Mouse (Mus musculus): Measurements from ENCODE around the gene Pigf. TPM values are rescaled to one million over a fixed set of nuclear protein-coding genes. Genes with fewer than 3 reads are reported as not detected.

Pigf gene
- polyA plus RNA-seq, 1 experiment = 12.6 TPM

- Histone ChIP-seq H3K27ac (ENCODE audit: insufficient read depth, low read depth, low read length) (peak overlapping the region; percentile 83; the same call in 1 of the 2 replicates), H3K4me3 (ENCODE audit: insufficient read depth, low read length) (no peak overlapping the region), H3K4me1 (ENCODE audit: control insufficient read depth, insufficient read depth, low read length) (peaks cover 82% of the 10 kb centered on the region)
- TF ChIP-seq POLR2A (IDR thresholded peaks at IDR 0.05; ENCODE audit: borderline replicate concordance, low read depth, low read length) (no peak), CTCF (IDR thresholded peaks at IDR 0.05; ENCODE audit: low read depth, low read length) (no peak)
Observed at GRCm38 (mm10) chr17:86970026-86970750, 55.0 kb downstream of the Pigf start.

GRCm38 (mm10) chr17:86969582-86969981 lies 55.6 kb downstream of the Pigf start:
- H3K27ac ChIP-seq (ENCODE audit: insufficient read depth, low read depth, low read length) = peak overlapping the region; percentile 40; the same call in 1 of the 2 replicates

GRCm38 (mm10) chr17:86968581-86968980 lies 56.6 kb downstream of the Pigf start:
- no peak overlapping the region for H3K27ac ChIP-seq (ENCODE audit: insufficient read depth, low read depth, low read length)
- H3K4me3 ChIP-seq (ENCODE audit: insufficient read depth, low read length) = no peak overlapping the region
- H3K4me1 ChIP-seq (ENCODE audit: control insufficient read depth, insufficient read depth, low read length) = peaks cover 76% of the 10 kb centered on the region
- no peak for TF ChIP-seq POLR2A (IDR thresholded peaks at IDR 0.05; ENCODE audit: borderline replicate concordance, low read depth, low read length)

More at GRCm38 (mm10) chr17:86969582-86969981, 55.6 kb downstream of the Pigf start:
- Histone ChIP-seq H3K4me1 (ENCODE audit: control insufficient read depth, insufficient read depth, low read length) (peaks cover 82% of the 10 kb centered on the region), H3K4me3 (ENCODE audit: insufficient read depth, low read length) (no peak overlapping the region)
- TF ChIP-seq CTCF (IDR thresholded peaks at IDR 0.05; ENCODE audit: low read depth, low read length) = no peak
- TF ChIP-seq POLR2A (IDR thresholded peaks at IDR 0.05; ENCODE audit: borderline replicate concordance, low read depth, low read length) = no peak

GRCm38 (mm10) chr17:86967536-86968525 lies 57.4 kb downstream of the Pigf start:
- TF ChIP-seq CTCF (IDR thresholded peaks at IDR 0.05; ENCODE audit: low read depth, low read length) = no peak
- TF ChIP-seq POLR2A (IDR thresholded peaks at IDR 0.05; ENCODE audit: borderline replicate concordance, low read depth, low read length) = no peak
- H3K4me3 ChIP-seq (ENCODE audit: insufficient read depth, low read length) = no peak overlapping the region
- H3K27ac ChIP-seq (ENCODE audit: insufficient read depth, low read depth, low read length) = peak overlapping the region; percentile 21; the same call in 1 of the 2 replicates
- H3K4me1 ChIP-seq (ENCODE audit: control insufficient read depth, insufficient read depth, low read length) = peaks cover 69% of the 10 kb centered on the region

GRCm38 (mm10) chr17:86967048-86967447 lies 58.2 kb downstream of the Pigf start:
- no peak for TF ChIP-seq CTCF (IDR thresholded peaks at IDR 0.05; ENCODE audit: low read depth, low read length)
- no peak for TF ChIP-seq POLR2A (IDR thresholded peaks at IDR 0.05; ENCODE audit: borderline replicate concordance, low read depth, low read length)
- H3K4me3 ChIP-seq (ENCODE audit: insufficient read depth, low read length) = no peak overlapping the region
- H3K27ac ChIP-seq (ENCODE audit: insufficient read depth, low read depth, low read length) = peak overlapping the region; percentile 21; the same call in 1 of the 2 replicates
- peaks cover 62% of the 10 kb centered on the region for H3K4me1 ChIP-seq (ENCODE audit: control insufficient read depth, insufficient read depth, low read length)

GRCm38 (mm10) chr17:86966040-86966439 lies 59.2 kb downstream of the Pigf start:
- H3K4me1 ChIP-seq (ENCODE audit: control insufficient read depth, insufficient read depth, low read length) = peaks cover 58% of the 10 kb centered on the region
- no peak overlapping the region for H3K4me3 ChIP-seq (ENCODE audit: insufficient read depth, low read length)
- H3K27ac ChIP-seq (ENCODE audit: insufficient read depth, low read depth, low read length) = no peak overlapping the region
- TF ChIP-seq CTCF (IDR thresholded peaks at IDR 0.05; ENCODE audit: low read depth, low read length) (no peak), POLR2A (IDR thresholded peaks at IDR 0.05; ENCODE audit: borderline replicate concordance, low read depth, low read length) (no peak)

- Histone ChIP-seq H3K4me1 (ENCODE audit: control insufficient read depth, insufficient read depth, low read length) (peaks cover 53% of the 10 kb centered on the region), H3K27ac (ENCODE audit: insufficient read depth, low read depth, low read length) (peak overlapping the region; percentile 32), H3K4me3 (ENCODE audit: insufficient read depth, low read length) (peak overlapping the region; percentile 96)
- no peak for TF ChIP-seq POLR2A (IDR thresholded peaks at IDR 0.05; ENCODE audit: borderline replicate concordance, low read depth, low read length)
- no peak for TF ChIP-seq CTCF (IDR thresholded peaks at IDR 0.05; ENCODE audit: low read depth, low read length)
Observed at GRCm38 (mm10) chr17:86965121-86965520, 60.1 kb downstream of the Pigf start.

GRCm38 (mm10) chr17:86964502-86964901 lies 60.7 kb downstream of the Pigf start:
- Histone ChIP-seq H3K27ac (ENCODE audit: insufficient read depth, low read depth, low read length) (peak overlapping the region; percentile 72), H3K4me1 (ENCODE audit: control insufficient read depth, insufficient read depth, low read length) (peaks cover 47% of the 10 kb centered on the region), H3K4me3 (ENCODE audit: insufficient read depth, low read length) (peak overlapping the region; percentile 96)
- TF ChIP-seq CTCF (IDR thresholded peaks at IDR 0.05; ENCODE audit: low read depth, low read length) (no peak), POLR2A (IDR thresholded peaks at IDR 0.05; ENCODE audit: borderline replicate concordance, low read depth, low read length) (no peak)

GRCm38 (mm10) chr17:86964041-86964440 lies 61.2 kb downstream of the Pigf start:
- Histone ChIP-seq H3K4me1 (ENCODE audit: control insufficient read depth, insufficient read depth, low read length) (peaks cover 42% of the 10 kb centered on the region), H3K27ac (ENCODE audit: insufficient read depth, low read depth, low read length) (peak overlapping the region; percentile 72), H3K4me3 (ENCODE audit: insufficient read depth, low read length) (peak overlapping the region; percentile 96)
- TF ChIP-seq CTCF (IDR thresholded peaks at IDR 0.05; ENCODE audit: low read depth, low read length) = no peak

- peak overlapping the region; percentile 62 for H3K27ac ChIP-seq (ENCODE audit: insufficient read depth, low read depth, low read length)
- H3K4me3 ChIP-seq (ENCODE audit: insufficient read depth, low read length) = peak overlapping the region; percentile 96
- H3K4me1 ChIP-seq (ENCODE audit: control insufficient read depth, insufficient read depth, low read length) = peaks cover 37% of the 10 kb centered on the region
- no peak for TF ChIP-seq CTCF (IDR thresholded peaks at IDR 0.05; ENCODE audit: low read depth, low read length)
Observed at GRCm38 (mm10) chr17:86963586-86963902, 61.7 kb downstream of the Pigf start.

Data from bone marrow macrophage, adult 2 months (primary cell).